Mouse (Mus musculus): ENCODE measurements around the gene Prss36. TPM values are rescaled to one million over a fixed set of nuclear protein-coding genes. Genes with fewer than 3 reads are reported as not detected.
A peak's percentile ranks its signal among the peaks of the same experiment; 100 is the strongest.

The Prss36 gene
- polyA plus RNA-seq, 1 experiment from 2014 or later, result 10.0 TPM

- Histone ChIP-seq H3K36me3 (ENCODE audit: insufficient read depth, low read length) (peaks cover 76% of the 10 kb centered on the region), H3K27me3 (replicated peaks; ENCODE audit: insufficient read depth, low read length) (no peaks in the 10 kb centered on the region), H3K4me1 (ENCODE audit: insufficient read depth, low read depth, low read length) (no peaks in the 10 kb centered on the region), H3K9me3 (ENCODE audit: low read length) (no peaks in the 10 kb centered on the region), H3K9ac (replicated peaks; ENCODE audit: low read depth) (no peak overlapping the region), H3K4me3 (ENCODE audit: low read depth, low read length) (no peak overlapping the region), H3K27ac (ENCODE audit: low read length) (no peak overlapping the region), H3K4me2 (replicated peaks; ENCODE audit: low read depth, low read length) (no peak overlapping the region)
- ATAC-seq (no peak), DNase-seq (ENCODE audit: low spot score) (no peak)
- TF ChIP-seq EP300 (IDR thresholded peaks at IDR 0.05) (no peak), CTCF (IDR thresholded peaks at IDR 0.05) (no peak)
- WGBS, result 89% methylated on average over 3 of the region's 3 CpGs
Measured at GRCm38 (mm10) chr7:127980606-127981005, 34.1 kb upstream of the Prss36 start.

GRCm38 (mm10) chr7:127978856-127979255 is 32.3 kb upstream of the Prss36 start:
- Histone ChIP-seq H3K4me3 (ENCODE audit: low read depth, low read length) (no peak overlapping the region), H3K9ac (replicated peaks; ENCODE audit: low read depth) (no peak overlapping the region), H3K27ac (ENCODE audit: low read length) (no peak overlapping the region), H3K27me3 (replicated peaks; ENCODE audit: insufficient read depth, low read length) (no peaks in the 10 kb centered on the region), H3K9me3 (ENCODE audit: low read length) (no peaks in the 10 kb centered on the region), H3K36me3 (ENCODE audit: insufficient read depth, low read length) (peaks cover 87% of the 10 kb centered on the region), H3K4me2 (replicated peaks; ENCODE audit: low read depth, low read length) (no peak overlapping the region), H3K4me1 (ENCODE audit: insufficient read depth, low read depth, low read length) (no peaks in the 10 kb centered on the region)
- 98% methylated on average over 2 of the region's 2 CpGs for WGBS
- DNase-seq (ENCODE audit: low spot score) (no peak), ATAC-seq (no peak)
- TF ChIP-seq CTCF (IDR thresholded peaks at IDR 0.05) (no peak), EP300 (IDR thresholded peaks at IDR 0.05) (no peak)

GRCm38 (mm10) chr7:127974413-127974930 is 27.9 kb upstream of the Prss36 start:
- WGBS, result 72% methylated on average over 2 of the region's 2 CpGs
- TF ChIP-seq CTCF (IDR thresholded peaks at IDR 0.05), result no peak
- TF ChIP-seq EP300 (IDR thresholded peaks at IDR 0.05), result no peak

GRCm38 (mm10) chr7:127967922-127968828 is 21.6 kb upstream of the Prss36 start:
- peaks cover 19% of the 10 kb centered on the region; the same call in 1 of the 2 replicates for H3K36me3 ChIP-seq (ENCODE audit: insufficient read depth, low read length)
- DNase-seq (ENCODE audit: low spot score) (peak; percentile 84), ATAC-seq (peak; percentile 73)
- peak overlapping the region; percentile 96 for H3K9ac ChIP-seq (replicated peaks; ENCODE audit: low read depth)
- H3K9me3 ChIP-seq (ENCODE audit: low read length), result no peaks in the 10 kb centered on the region
- H3K27me3 ChIP-seq (replicated peaks; ENCODE audit: insufficient read depth, low read length), result no peaks in the 10 kb centered on the region
- WGBS, result under 1% methylated on average over 37 of the region's 42 CpGs
- H3K4me1 ChIP-seq (ENCODE audit: insufficient read depth, low read depth, low read length), result peaks cover 10% of the 10 kb centered on the region; the same call in 1 of the 2 replicates
- H3K4me3 ChIP-seq (ENCODE audit: low read depth, low read length), result peak overlapping the region; percentile 99
- H3K4me2 ChIP-seq (replicated peaks; ENCODE audit: low read depth, low read length), result peak overlapping the region; percentile 76
- TF ChIP-seq EP300 (IDR thresholded peaks at IDR 0.05) (no peak), CTCF (IDR thresholded peaks at IDR 0.05) (no peak)
- peak overlapping the region; percentile 97 for H3K27ac ChIP-seq (ENCODE audit: low read length)

More at GRCm38 (mm10) chr7:127974413-127974930, 27.9 kb upstream of the Prss36 start:
- H3K4me1 ChIP-seq (ENCODE audit: insufficient read depth, low read depth, low read length), result no peaks in the 10 kb centered on the region
- no peak overlapping the region for H3K4me2 ChIP-seq (replicated peaks; ENCODE audit: low read depth, low read length)
- no peak overlapping the region for H3K4me3 ChIP-seq (ENCODE audit: low read depth, low read length)
- no peak overlapping the region for H3K27ac ChIP-seq (ENCODE audit: low read length)
- no peaks in the 10 kb centered on the region for H3K9me3 ChIP-seq (ENCODE audit: low read length)
- no peaks in the 10 kb centered on the region for H3K27me3 ChIP-seq (replicated peaks; ENCODE audit: insufficient read depth, low read length)
- peaks cover 71% of the 10 kb centered on the region for H3K36me3 ChIP-seq (ENCODE audit: insufficient read depth, low read length)
- H3K9ac ChIP-seq (replicated peaks; ENCODE audit: low read depth), result no peak overlapping the region
- ATAC-seq (no peak), DNase-seq (ENCODE audit: low spot score) (no peak)

GRCm38 (mm10) chr7:127967004-127967921 is 20.7 kb upstream of the Prss36 start, which contains the start of gene Fus:
TSS of gene Fus (plus strand) at chr7:127967457.
- peak; percentile 94 for ATAC-seq
- peak within 1 kb of the TSS; percentile 99 for H3K4me3 ChIP-seq (ENCODE audit: low read depth, low read length)
- WGBS, result under 1% methylated on average over 78 of the region's 92 CpGs
- H3K4me1 ChIP-seq (ENCODE audit: insufficient read depth, low read depth, low read length), result peaks cover 10% of the 10 kb centered on the region; the same call in 1 of the 2 replicates
- H3K9me3 ChIP-seq (ENCODE audit: low read length), result no peaks in the 10 kb centered on the region
- peak within 1 kb of the TSS; percentile 96 for H3K9ac ChIP-seq (replicated peaks; ENCODE audit: low read depth)
- peak within 1 kb of the TSS; percentile 76 for H3K4me2 ChIP-seq (replicated peaks; ENCODE audit: low read depth, low read length)
- TF ChIP-seq EP300 (IDR thresholded peaks at IDR 0.05) (no peak), CTCF (IDR thresholded peaks at IDR 0.05) (peak; percentile 59)
- H3K27ac ChIP-seq (ENCODE audit: low read length), result peak within 1 kb of the TSS; percentile 97
- H3K36me3 ChIP-seq (ENCODE audit: insufficient read depth, low read length), result peaks cover 14% of the 10 kb centered on the region; the same call in 1 of the 2 replicates
- peak; percentile 96 for DNase-seq (ENCODE audit: low spot score)
- H3K27me3 ChIP-seq (replicated peaks; ENCODE audit: insufficient read depth, low read length), result no peaks in the 10 kb centered on the region
